Mouse (Mus musculus): ENCODE measurements around the gene Sergef. TPM values are rescaled to one million over a fixed set of nuclear protein-coding genes. Genes with fewer than 3 reads are reported as not detected.

Gene Sergef
- polyA plus RNA-seq, 1 experiment from 2014 or later, result 16.8 TPM

GRCm38 (mm10) chr7:46551173-46551572 is 88.4 kb downstream of the Sergef start:
- DNase-seq (ENCODE audit: low spot score), result no peak
- no peak for ATAC-seq (replicated peaks; ENCODE audit: low FRiP score, low TSS enrichment, low read depth)
- Histone ChIP-seq H3K9ac (ENCODE audit: low read length) (no peak overlapping the region), H3K4me1 (replicated peaks; ENCODE audit: control insufficient read depth, insufficient read depth, low read length) (no peaks in the 10 kb centered on the region; the same call in 1 of the 2 replicates), H3K27ac (ENCODE audit: low read depth) (no peak overlapping the region), H3K4me2 (ENCODE audit: low read length) (no peak overlapping the region), H3K27me3 (replicated peaks; ENCODE audit: control insufficient read depth, insufficient read depth, low read length) (no peaks in the 10 kb centered on the region), H3K9me3 (ENCODE audit: control insufficient read depth, low read length) (no peaks in the 10 kb centered on the region), H3K4me3 (ENCODE audit: low read depth, low read length) (no peak overlapping the region), H3K36me3 (ENCODE audit: control insufficient read depth, insufficient read depth, low read length) (no peaks in the 10 kb centered on the region)
- 82% methylated on average over 7 of the region's 7 CpGs for WGBS

- H3K4me2 ChIP-seq (ENCODE audit: low read length), result no peak overlapping the region
- WGBS, result 77% methylated on average over 3 of the region's 3 CpGs
- DNase-seq (ENCODE audit: low spot score), result no peak
Observed at GRCm38 (mm10) chr7:46548124-46548523, 91.5 kb downstream of the Sergef start.

DNA sequence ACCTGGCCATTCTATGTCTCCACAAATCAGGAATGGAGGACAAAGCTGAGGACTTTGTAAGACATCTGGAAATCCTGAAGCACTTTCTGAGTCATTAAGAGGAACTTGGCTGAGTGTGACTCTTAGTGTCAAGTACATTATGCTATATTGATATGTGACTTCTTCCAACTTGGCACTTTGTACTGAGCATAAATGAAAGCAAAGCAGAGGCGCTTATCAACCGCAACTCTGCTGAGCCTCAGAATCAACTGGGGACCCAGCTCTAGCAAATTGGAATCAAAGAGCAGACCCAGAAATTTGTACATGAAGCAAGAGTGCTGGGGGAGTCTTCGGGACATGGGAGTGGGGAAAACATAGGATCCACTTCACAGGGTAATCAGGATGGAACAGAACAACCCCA is 92.0 kb downstream of the Sergef start:
- no peak for DNase-seq (ENCODE audit: low spot score)
- H3K9me3 ChIP-seq (ENCODE audit: control insufficient read depth, low read length), result no peaks in the 10 kb centered on the region
- WGBS, result 90% methylated on average over 3 of the region's 3 CpGs
- ATAC-seq (replicated peaks; ENCODE audit: low FRiP score, low TSS enrichment, low read depth), result no peak
- H3K27me3 ChIP-seq (replicated peaks; ENCODE audit: control insufficient read depth, insufficient read depth, low read length), result no peaks in the 10 kb centered on the region
- no peak overlapping the region for H3K27ac ChIP-seq (ENCODE audit: low read depth)
- H3K4me2 ChIP-seq (ENCODE audit: low read length), result no peak overlapping the region
- H3K36me3 ChIP-seq (ENCODE audit: control insufficient read depth, insufficient read depth, low read length), result no peaks in the 10 kb centered on the region
- H3K4me1 ChIP-seq (replicated peaks; ENCODE audit: control insufficient read depth, insufficient read depth, low read length), result no peaks in the 10 kb centered on the region; the same call in 1 of the 2 replicates
- H3K4me3 ChIP-seq (ENCODE audit: low read depth, low read length), result no peak overlapping the region
- no peak overlapping the region for H3K9ac ChIP-seq (ENCODE audit: low read length)

More at GRCm38 (mm10) chr7:46548124-46548523, 91.5 kb downstream of the Sergef start:
- H3K9me3 ChIP-seq (ENCODE audit: control insufficient read depth, low read length), result no peaks in the 10 kb centered on the region
- no peak for ATAC-seq (replicated peaks; ENCODE audit: low FRiP score, low TSS enrichment, low read depth)
- no peaks in the 10 kb centered on the region for H3K36me3 ChIP-seq (ENCODE audit: control insufficient read depth, insufficient read depth, low read length)
- H3K4me1 ChIP-seq (replicated peaks; ENCODE audit: control insufficient read depth, insufficient read depth, low read length), result no peaks in the 10 kb centered on the region; the same call in 1 of the 2 replicates
- H3K27ac ChIP-seq (ENCODE audit: low read depth), result no peak overlapping the region
- no peak overlapping the region for H3K4me3 ChIP-seq (ENCODE audit: low read depth, low read length)
- H3K27me3 ChIP-seq (replicated peaks; ENCODE audit: control insufficient read depth, insufficient read depth, low read length), result no peaks in the 10 kb centered on the region
- H3K9ac ChIP-seq (ENCODE audit: low read length), result no peak overlapping the region

- no peaks in the 10 kb centered on the region for H3K27me3 ChIP-seq (replicated peaks; ENCODE audit: control insufficient read depth, insufficient read depth, low read length)
- no peak overlapping the region for H3K27ac ChIP-seq (ENCODE audit: low read depth)
- no peaks in the 10 kb centered on the region for H3K9me3 ChIP-seq (ENCODE audit: control insufficient read depth, low read length)
- no peak overlapping the region for H3K4me3 ChIP-seq (ENCODE audit: low read depth, low read length)
- no peak overlapping the region for H3K9ac ChIP-seq (ENCODE audit: low read length)
- no peaks in the 10 kb centered on the region for H3K4me1 ChIP-seq (replicated peaks; ENCODE audit: control insufficient read depth, insufficient read depth, low read length)
- ATAC-seq (replicated peaks; ENCODE audit: low FRiP score, low TSS enrichment, low read depth) (no peak), DNase-seq (ENCODE audit: low spot score) (no peak)
- WGBS, result 32% methylated on average over 4 of the region's 4 CpGs
- H3K36me3 ChIP-seq (ENCODE audit: control insufficient read depth, insufficient read depth, low read length), result no peaks in the 10 kb centered on the region
- H3K4me2 ChIP-seq (ENCODE audit: low read length), result no peak overlapping the region
Observed at GRCm38 (mm10) chr7:46546539-46546938, 93.1 kb downstream of the Sergef start.

DNA sequence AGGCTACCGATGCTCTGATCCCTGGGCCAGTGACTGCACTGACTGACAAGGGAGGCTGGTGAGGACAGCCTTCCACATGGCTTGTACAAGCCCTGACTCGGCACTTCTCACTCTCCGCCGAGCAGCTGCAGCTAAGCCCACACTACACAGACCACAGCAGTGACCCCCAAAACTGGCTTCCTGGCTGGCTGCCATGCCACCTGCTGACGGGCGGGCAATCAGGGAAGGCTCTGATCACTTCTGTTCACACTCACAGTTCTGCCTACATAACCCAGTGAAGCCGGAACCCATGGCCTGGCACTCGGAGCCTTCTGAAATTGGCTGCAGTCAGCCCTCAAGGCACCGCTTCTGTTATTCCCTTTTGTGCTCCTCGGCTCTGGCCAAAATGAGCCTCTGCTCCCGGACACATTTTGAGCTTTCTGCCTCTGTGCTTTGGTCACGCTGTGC is 95.4 kb downstream of the Sergef start:
- 75% methylated on average over 12 of the region's 12 CpGs for WGBS
- Histone ChIP-seq H3K36me3 (ENCODE audit: control insufficient read depth, insufficient read depth, low read length) (no peaks in the 10 kb centered on the region), H3K27me3 (replicated peaks; ENCODE audit: control insufficient read depth, insufficient read depth, low read length) (no peaks in the 10 kb centered on the region), H3K9ac (ENCODE audit: low read length) (no peak overlapping the region), H3K27ac (ENCODE audit: low read depth) (no peak overlapping the region), H3K4me1 (replicated peaks; ENCODE audit: control insufficient read depth, insufficient read depth, low read length) (no peaks in the 10 kb centered on the region), H3K4me3 (ENCODE audit: low read depth, low read length) (no peak overlapping the region), H3K9me3 (ENCODE audit: control insufficient read depth, low read length) (no peaks in the 10 kb centered on the region), H3K4me2 (ENCODE audit: low read length) (no peak overlapping the region)
- no peak for DNase-seq (ENCODE audit: low spot score)
- ATAC-seq (replicated peaks; ENCODE audit: low FRiP score, low TSS enrichment, low read depth), result no peak

- Histone ChIP-seq H3K36me3 (ENCODE audit: control insufficient read depth, insufficient read depth, low read length) (no peaks in the 10 kb centered on the region), H3K27ac (ENCODE audit: low read depth) (no peak overlapping the region), H3K4me2 (ENCODE audit: low read length) (no peak overlapping the region), H3K9ac (ENCODE audit: low read length) (no peak overlapping the region), H3K4me1 (replicated peaks; ENCODE audit: control insufficient read depth, insufficient read depth, low read length) (no peaks in the 10 kb centered on the region), H3K9me3 (ENCODE audit: control insufficient read depth, low read length) (no peaks in the 10 kb centered on the region), H3K27me3 (replicated peaks; ENCODE audit: control insufficient read depth, insufficient read depth, low read length) (no peaks in the 10 kb centered on the region), H3K4me3 (ENCODE audit: low read depth, low read length) (no peak overlapping the region)
- 89% methylated on average over 3 of the region's 3 CpGs for WGBS
- no peak for ATAC-seq (replicated peaks; ENCODE audit: low FRiP score, low TSS enrichment, low read depth)
- no peak for DNase-seq (ENCODE audit: low spot score)
Observed at GRCm38 (mm10) chr7:46542117-46542516, 97.5 kb downstream of the Sergef start.

DNA sequence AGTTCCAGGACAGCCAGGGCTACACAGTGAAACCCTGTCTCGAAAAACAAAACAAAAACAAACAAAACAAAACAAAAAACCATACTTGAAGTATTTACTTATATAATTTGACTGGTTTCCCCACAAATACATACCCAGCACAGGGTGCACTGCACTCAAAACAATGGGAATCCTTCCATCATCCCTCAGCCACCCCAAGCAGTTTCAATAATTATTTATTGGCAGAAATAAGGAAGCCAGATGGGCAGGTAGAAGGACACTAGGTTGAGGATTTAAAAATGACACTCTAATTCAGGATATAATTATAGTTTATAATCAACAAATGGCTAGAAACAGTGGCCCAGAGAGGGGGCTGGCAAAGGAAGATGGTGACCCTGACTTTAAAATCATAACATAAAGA is 99.0 kb downstream of the Sergef start:
- no peaks in the 10 kb centered on the region for H3K9me3 ChIP-seq (ENCODE audit: control insufficient read depth, low read length)
- H3K36me3 ChIP-seq (ENCODE audit: control insufficient read depth, insufficient read depth, low read length), result no peaks in the 10 kb centered on the region
- H3K4me3 ChIP-seq (ENCODE audit: low read depth, low read length), result no peak overlapping the region
- H3K27ac ChIP-seq (ENCODE audit: low read depth), result no peak overlapping the region
- ATAC-seq (replicated peaks; ENCODE audit: low FRiP score, low TSS enrichment, low read depth), result no peak
- no peaks in the 10 kb centered on the region for H3K4me1 ChIP-seq (replicated peaks; ENCODE audit: control insufficient read depth, insufficient read depth, low read length)
- no peaks in the 10 kb centered on the region for H3K27me3 ChIP-seq (replicated peaks; ENCODE audit: control insufficient read depth, insufficient read depth, low read length)
- H3K4me2 ChIP-seq (ENCODE audit: low read length), result no peak overlapping the region
- H3K9ac ChIP-seq (ENCODE audit: low read length), result no peak overlapping the region
- 52% methylated on average over 1 of the region's 1 CpGs for WGBS
- no peak for DNase-seq (ENCODE audit: low spot score)

DNA sequence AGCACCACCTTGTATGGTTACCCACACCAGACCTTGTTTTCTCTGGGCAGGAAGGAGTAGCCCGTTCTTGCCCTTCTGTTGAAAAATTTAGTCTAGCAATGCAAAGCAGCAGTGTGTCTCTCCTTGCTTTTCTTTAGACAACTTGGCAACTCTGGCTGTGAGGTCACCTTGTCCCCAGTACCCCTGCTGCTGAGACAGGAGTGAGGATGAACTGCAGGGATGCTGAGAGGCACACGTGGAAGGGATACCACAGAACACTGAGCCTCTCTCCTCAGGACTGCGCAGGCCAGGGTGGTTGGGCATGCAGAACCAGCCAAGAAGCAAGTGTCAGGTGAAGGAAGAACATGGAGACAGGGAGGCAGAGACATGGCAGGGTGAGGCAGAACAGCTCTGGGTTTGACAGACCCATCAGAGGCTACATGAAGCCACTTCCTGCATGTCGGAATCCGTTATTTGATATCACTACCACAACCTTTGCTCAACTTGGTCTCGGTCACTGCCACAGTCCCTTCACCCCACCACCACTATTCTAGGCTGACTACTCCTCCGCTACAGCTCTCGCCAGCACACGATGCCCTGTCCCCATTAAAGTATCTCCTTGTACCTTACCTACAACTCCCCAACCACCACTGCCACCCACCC is 103.0 kb downstream of the Sergef start:
- Histone ChIP-seq H3K9me3 (ENCODE audit: control insufficient read depth, low read length) (no peaks in the 10 kb centered on the region), H3K4me3 (ENCODE audit: low read depth, low read length) (no peak overlapping the region), H3K36me3 (ENCODE audit: control insufficient read depth, insufficient read depth, low read length) (no peaks in the 10 kb centered on the region), H3K4me1 (replicated peaks; ENCODE audit: control insufficient read depth, insufficient read depth, low read length) (no peaks in the 10 kb centered on the region), H3K9ac (ENCODE audit: low read length) (no peak overlapping the region), H3K27me3 (replicated peaks; ENCODE audit: control insufficient read depth, insufficient read depth, low read length) (no peaks in the 10 kb centered on the region), H3K27ac (ENCODE audit: low read depth) (no peak overlapping the region), H3K4me2 (ENCODE audit: low read length) (no peak overlapping the region)
- DNase-seq (ENCODE audit: low spot score), result no peak
- ATAC-seq (replicated peaks; ENCODE audit: low FRiP score, low TSS enrichment, low read depth), result no peak
- 84% methylated on average over 9 of the region's 9 CpGs for WGBS

DNA sequence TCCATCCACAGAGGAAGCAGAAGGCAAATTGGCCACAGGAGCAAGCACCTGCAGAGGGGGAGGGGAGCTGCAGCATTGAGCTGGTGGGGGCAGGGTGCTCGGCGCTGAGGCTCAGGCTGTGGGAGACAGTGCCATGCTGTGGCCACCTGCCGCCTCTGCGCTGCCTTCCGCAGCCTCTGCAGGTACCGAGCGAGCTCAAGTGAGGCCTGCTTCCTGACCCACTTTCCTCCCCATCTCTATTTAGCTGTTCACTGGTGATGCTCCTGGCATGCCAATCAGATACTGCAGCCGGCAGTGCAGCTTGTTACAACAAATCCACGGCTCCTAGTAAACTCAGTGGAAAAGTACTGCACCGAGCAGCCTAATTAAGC is 104.2 kb downstream of the Sergef start:
- Histone ChIP-seq H3K9me3 (ENCODE audit: control insufficient read depth, low read length) (no peaks in the 10 kb centered on the region), H3K4me1 (replicated peaks; ENCODE audit: control insufficient read depth, insufficient read depth, low read length) (no peaks in the 10 kb centered on the region), H3K27ac (ENCODE audit: low read depth) (no peak overlapping the region), H3K27me3 (replicated peaks; ENCODE audit: control insufficient read depth, insufficient read depth, low read length) (no peaks in the 10 kb centered on the region), H3K36me3 (ENCODE audit: control insufficient read depth, insufficient read depth, low read length) (no peaks in the 10 kb centered on the region), H3K4me2 (ENCODE audit: low read length) (no peak overlapping the region), H3K4me3 (ENCODE audit: low read depth, low read length) (no peak overlapping the region), H3K9ac (ENCODE audit: low read length) (no peak overlapping the region)
- DNase-seq (ENCODE audit: low spot score) (no peak), ATAC-seq (replicated peaks; ENCODE audit: low FRiP score, low TSS enrichment, low read depth) (peak; percentile 75; the same call in 1 of the 2 replicates)
- 28% methylated on average over 10 of the region's 10 CpGs for WGBS
